Mouse (Mus musculus) megakaryocyte, embryonic 14.5 days (primary cell): ENCODE results near the gene Akirin2. TPM values are rescaled to one million over a fixed set of nuclear protein-coding genes. Genes with fewer than 3 reads are reported as not detected.
"Not testable (repeated sequence)": the region's sequence is repeated elsewhere in the genome, so short reads cannot be mapped to it uniquely, and the experiment has no call there.

Experiments
- H3K27me3 ChIP-seq: replicated peaks from 2 replicates; pipeline ENCODE3; 2012; ENCODE audit warnings: inconsistent platforms
- H3K36me3 ChIP-seq: replicated peaks from 2 replicates; pipeline ENCODE3; 2012; ENCODE audit warnings: low read length, inconsistent platforms, mixed read lengths
- H3K4me1 ChIP-seq: 2 replicates; pipeline ENCODE4 v1.6.1; 2012; ENCODE audit warnings: inconsistent platforms
- H3K4me3 ChIP-seq: replicated peaks from 2 replicates; pipeline ENCODE3; 2012; ENCODE audit warnings: moderate library complexity, mild to moderate bottlenecking, inconsistent platforms
- H3K9me3 ChIP-seq: 2 replicates; pipeline ENCODE4 v1.6.1; 2012; ENCODE audit warnings: inconsistent platforms
- FLI1 ChIP-seq: IDR thresholded peaks from 2 replicates; pipeline ENCODE4 v1.6.1; 2012; ENCODE audit warnings: low read length, inconsistent platforms, mixed read lengths
- GATA1 ChIP-seq: IDR thresholded peaks from 3 replicates; pipeline ENCODE4 v1.6.1; 2012; ENCODE audit warnings: mixed read lengths, low read length, inconsistent platforms, borderline replicate concordance
- polyA plus RNA-seq: library from polyadenylated mRNA; stranded (reverse); fragments of >175 nt; gene quantifications from 2 replicates; pipeline ENCODE4 v1.2.3, GENCODE M21; 2012; ENCODE audit warnings: low replicate concordance; ENCODE audit not compliant: insufficient read depth

Gene Akirin2
- polyA plus RNA-seq, 1 experiment: 69.1 TPM

- Histone ChIP-seq H3K9me3 (0 out of 2 replicates have a peak, but pooled peaks cover 2% of the 10 kb centered on the region), H3K4me3 (peak overlapping the region; percentile 98), H3K36me3 (peaks cover 20% of the 10 kb centered on the region), H3K4me1 (peaks cover 27% of the 10 kb centered on the region), H3K27me3 (no peaks in the 10 kb centered on the region)
- TF ChIP-seq FLI1 (no peak), GATA1 (no peak)
These were observed 517 bp downstream of the Akirin2 start for GRCm38 (mm10) chr4:34551098-34551809.

DNA sequence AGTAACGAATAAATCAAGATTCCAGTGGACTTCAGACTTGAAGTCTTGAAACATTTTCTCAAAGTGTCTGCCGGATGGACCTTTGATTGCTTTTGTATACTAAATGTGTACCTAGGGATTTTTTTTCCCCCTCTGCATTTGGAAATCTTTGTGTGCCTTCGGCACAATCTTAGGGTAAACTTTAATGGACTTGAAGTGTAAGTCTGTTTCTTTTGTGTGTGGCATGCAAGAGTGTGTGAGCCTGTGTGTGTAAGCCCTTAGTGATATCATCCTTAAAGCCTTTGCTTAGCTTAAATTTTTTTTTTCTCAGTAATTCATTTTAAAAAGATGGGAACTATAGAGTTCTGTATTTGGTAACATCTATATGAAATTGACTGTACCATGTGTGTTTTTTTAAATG, 1.2 kb downstream of the Akirin2 start:
- peak overlapping the region; percentile 98 for H3K4me3 ChIP-seq
- H3K9me3 ChIP-seq: no peaks in the 10 kb centered on the region
- H3K36me3 ChIP-seq: peaks cover 24% of the 10 kb centered on the region
- H3K27me3 ChIP-seq: no peaks in the 10 kb centered on the region
- TF ChIP-seq GATA1: no peak
- TF ChIP-seq FLI1: no peak
- peaks cover 34% of the 10 kb centered on the region for H3K4me1 ChIP-seq

GRCm38 (mm10) chr4:34554596-34554995, 3.9 kb downstream of the Akirin2 start:
- peaks cover 38% of the 10 kb centered on the region for H3K36me3 ChIP-seq
- H3K27me3 ChIP-seq: no peaks in the 10 kb centered on the region
- H3K9me3 ChIP-seq: no peaks in the 10 kb centered on the region
- H3K4me1 ChIP-seq: peaks cover 53% of the 10 kb centered on the region
- peak overlapping the region; percentile 30 for H3K4me3 ChIP-seq
- TF ChIP-seq FLI1 (no peak), GATA1 (no peak)

DNA sequence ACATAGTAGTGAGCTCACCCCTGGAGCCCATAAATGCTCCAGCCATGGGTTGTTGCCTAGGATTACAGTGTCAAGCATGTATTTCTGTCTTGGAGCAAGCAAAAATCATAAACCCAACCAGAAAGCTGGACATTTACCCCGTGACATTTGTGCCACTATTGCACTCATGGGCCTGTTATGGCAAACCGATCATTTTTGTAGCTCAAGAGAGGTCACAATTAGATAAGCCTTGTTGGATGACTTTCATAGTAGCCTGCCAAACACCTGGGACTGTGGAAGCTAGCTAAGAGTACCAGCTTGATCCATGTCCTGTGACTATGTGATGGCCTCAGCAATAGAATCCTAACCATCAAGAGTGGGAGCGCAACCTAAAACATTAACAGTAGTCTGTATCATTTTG, 4.9 kb downstream of the Akirin2 start:
- Histone ChIP-seq H3K9me3 (no peaks in the 10 kb centered on the region), H3K27me3 (no peaks in the 10 kb centered on the region), H3K36me3 (peaks cover 47% of the 10 kb centered on the region), H3K4me1 (peaks cover 60% of the 10 kb centered on the region), H3K4me3 (peak overlapping the region; percentile 76)
- TF ChIP-seq GATA1: no peak

DNA sequence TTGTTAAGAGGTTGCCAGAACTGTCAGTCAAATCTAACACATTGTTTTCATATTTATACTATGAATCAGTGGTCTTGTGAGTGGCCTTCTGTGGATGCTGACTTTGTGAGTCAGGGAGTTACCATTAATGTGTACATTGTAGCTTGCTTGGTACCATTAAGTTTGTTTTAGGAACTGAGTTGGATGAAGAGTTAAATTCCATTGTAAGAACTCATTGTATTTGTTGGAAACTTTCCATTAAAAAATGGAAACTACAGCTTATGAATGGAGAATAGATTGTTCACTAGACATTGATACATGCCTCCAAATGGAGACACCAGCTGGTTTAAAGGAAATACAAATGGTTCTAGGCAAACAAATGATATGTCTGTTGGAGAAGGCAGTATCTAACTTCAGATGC, 5.4 kb downstream of the Akirin2 start:
- H3K36me3 ChIP-seq: peaks cover 52% of the 10 kb centered on the region
- TF ChIP-seq FLI1 (no peak), GATA1 (no peak)
- peaks cover 63% of the 10 kb centered on the region for H3K4me1 ChIP-seq
- H3K4me3 ChIP-seq: peak overlapping the region; percentile 46
- no peaks in the 10 kb centered on the region for H3K27me3 ChIP-seq
- no peaks in the 10 kb centered on the region for H3K9me3 ChIP-seq

DNA sequence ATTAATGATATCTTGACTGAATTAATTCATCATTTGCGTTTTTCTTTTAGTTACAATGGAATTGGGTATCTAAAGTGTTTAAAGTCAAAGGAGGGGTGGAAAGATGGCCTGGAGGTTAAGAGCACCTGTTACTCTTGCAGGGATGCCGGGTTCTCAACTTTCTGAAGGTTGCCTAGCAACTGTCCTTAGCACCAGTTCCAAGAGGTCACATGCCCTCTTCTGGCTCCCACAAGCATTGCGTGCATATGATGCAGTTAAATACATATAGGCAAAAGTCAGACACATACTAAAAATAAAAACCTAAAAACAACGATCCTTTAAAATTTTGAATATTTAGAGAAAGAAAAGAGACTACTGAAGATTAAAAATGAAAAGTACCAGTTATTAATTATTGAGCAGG, 10.2 kb downstream of the Akirin2 start:
- H3K36me3 ChIP-seq: peaks cover 79% of the 10 kb centered on the region
- H3K9me3 ChIP-seq: no peaks in the 10 kb centered on the region
- TF ChIP-seq GATA1 (no peak), FLI1 (no peak)
- peaks cover 51% of the 10 kb centered on the region for H3K4me1 ChIP-seq
- H3K4me3 ChIP-seq: no peak overlapping the region
- H3K27me3 ChIP-seq: no peaks in the 10 kb centered on the region

DNA sequence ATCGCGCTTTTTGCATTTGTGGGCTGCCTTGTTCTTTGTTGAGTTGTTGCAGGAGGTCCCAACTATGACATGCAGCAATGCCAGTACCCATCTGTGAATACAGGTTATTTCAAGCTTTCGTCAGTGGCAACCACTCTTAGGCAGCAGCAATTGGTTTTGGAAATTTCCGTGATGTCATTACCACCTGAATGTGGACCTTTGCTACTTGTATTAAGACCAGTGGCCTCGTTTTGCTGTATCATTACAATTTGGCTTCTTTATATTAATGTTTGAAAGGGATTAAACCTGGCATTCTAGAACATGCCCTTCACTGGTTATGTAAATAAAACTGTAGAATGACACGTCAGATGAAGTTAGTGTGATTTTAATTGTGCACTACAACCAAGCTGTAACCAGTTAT, 15.5 kb downstream of the Akirin2 start:
- H3K9me3 ChIP-seq: no peaks in the 10 kb centered on the region
- H3K4me3 ChIP-seq: no peak overlapping the region
- H3K27me3 ChIP-seq: no peaks in the 10 kb centered on the region
- H3K36me3 ChIP-seq: peaks cover 97% of the 10 kb centered on the region
- peaks cover 22% of the 10 kb centered on the region for H3K4me1 ChIP-seq
- TF ChIP-seq FLI1 (no peak), GATA1 (no peak)

DNA sequence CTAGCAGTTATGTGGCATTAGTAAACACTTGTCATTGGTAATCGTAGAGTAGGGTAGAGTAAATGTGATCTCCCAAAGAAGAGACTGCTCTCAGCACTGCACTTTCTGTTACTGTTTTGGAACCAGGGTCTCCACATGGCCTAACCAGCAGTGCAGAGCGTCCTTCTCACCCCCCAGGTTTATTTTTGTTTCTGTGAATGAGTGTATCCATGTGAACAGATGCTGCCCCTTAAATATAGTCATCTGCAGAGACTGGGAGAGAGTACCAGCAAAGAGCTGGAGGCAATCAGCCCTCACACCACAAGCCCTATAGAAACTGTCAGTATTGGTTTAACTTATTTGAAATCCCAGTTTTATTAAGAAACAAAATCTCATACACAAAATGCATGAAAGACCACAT, 22.1 kb downstream of the Akirin2 start:
- Histone ChIP-seq H3K9me3 (no peaks in the 10 kb centered on the region), H3K36me3 (peaks cover 100% of the 10 kb centered on the region), H3K4me1 (peaks cover 20% of the 10 kb centered on the region), H3K27me3 (no peaks in the 10 kb centered on the region), H3K4me3 (no peak overlapping the region)
- TF ChIP-seq FLI1 (no peak), GATA1 (no peak)

- no peaks in the 10 kb centered on the region for H3K9me3 ChIP-seq
- no peak overlapping the region for H3K4me3 ChIP-seq
- peaks cover 97% of the 10 kb centered on the region for H3K36me3 ChIP-seq
- TF ChIP-seq FLI1: no peak
- TF ChIP-seq GATA1: no peak
- peaks cover 52% of the 10 kb centered on the region for H3K4me1 ChIP-seq
- H3K27me3 ChIP-seq: no peaks in the 10 kb centered on the region
These were observed 26.3 kb downstream of the Akirin2 start for GRCm38 (mm10) chr4:34577028-34577427.

DNA sequence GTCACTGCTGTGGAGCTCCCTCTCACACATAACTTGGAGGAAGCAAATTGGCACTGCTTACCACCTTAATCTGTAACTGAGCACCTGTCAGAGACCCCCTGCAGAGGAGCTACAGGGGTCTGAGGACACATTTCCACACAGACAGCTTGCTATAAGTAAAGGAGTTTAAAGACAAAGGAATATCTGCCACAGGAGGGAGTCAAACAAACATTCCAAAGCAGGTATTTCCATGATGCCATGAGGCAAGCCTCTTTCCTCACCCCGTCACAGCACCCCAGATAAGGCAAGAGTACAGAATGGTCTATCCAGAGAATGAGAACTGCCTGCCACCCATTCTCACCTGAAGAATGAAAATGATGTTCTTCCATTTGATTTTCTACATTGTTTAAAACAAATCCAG, 28.5 kb downstream of the Akirin2 start:
- Histone ChIP-seq H3K9me3 (no peaks in the 10 kb centered on the region), H3K4me1 (peaks cover 68% of the 10 kb centered on the region), H3K36me3 (peaks cover 97% of the 10 kb centered on the region), H3K4me3 (no peak overlapping the region), H3K27me3 (no peaks in the 10 kb centered on the region)
- TF ChIP-seq FLI1: no peak
- no peak for TF ChIP-seq GATA1

- peaks cover 94% of the 10 kb centered on the region for H3K36me3 ChIP-seq
These were observed 30.8 kb downstream of the Akirin2 start for GRCm38 (mm10) chr4:34581489-34581888.

DNA sequence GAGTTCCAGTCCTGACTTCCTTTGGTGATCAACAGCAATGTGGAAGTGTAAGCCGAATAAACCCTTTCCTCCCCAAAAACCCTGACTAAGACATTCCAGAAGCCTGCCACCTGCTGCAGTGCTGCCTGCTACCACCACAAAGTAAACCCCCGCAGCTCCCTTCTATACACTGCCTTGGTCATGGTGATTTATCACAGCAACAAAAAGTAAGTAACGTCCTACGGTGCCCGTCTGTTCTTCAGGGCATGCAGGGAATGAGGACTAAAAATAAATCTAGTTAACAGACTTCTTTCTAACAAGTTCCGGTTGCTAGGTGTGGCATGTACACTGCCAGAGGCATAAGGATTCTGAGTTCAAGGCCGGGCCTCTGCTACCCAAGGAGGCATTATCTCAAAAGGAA, 31.3 kb downstream of the Akirin2 start:
- Histone ChIP-seq H3K4me3 (peak overlapping the region; percentile 40), H3K27me3 (no peaks in the 10 kb centered on the region), H3K4me1 (peaks cover 71% of the 10 kb centered on the region), H3K9me3 (no peaks in the 10 kb centered on the region), H3K36me3 (peaks cover 93% of the 10 kb centered on the region)
- TF ChIP-seq GATA1 (no peak), FLI1 (no peak)

More at GRCm38 (mm10) chr4:34581489-34581888, 30.8 kb downstream of the Akirin2 start:
- not testable (repeated sequence) for H3K27me3 ChIP-seq, H3K9me3 ChIP-seq
- Histone ChIP-seq H3K4me3 (peak overlapping the region; percentile 62), H3K4me1 (peaks cover 76% of the 10 kb centered on the region)
